Mouse (Mus musculus): ENCODE data around the gene Uhrf2. TPM values are rescaled to one million over a fixed set of nuclear protein-coding genes. Genes with fewer than 3 reads are reported as not detected.

The Uhrf2 gene
- polyA plus RNA-seq (2015; fragmentation: Nextera tagmentation; extraction: Ambion mirVana), result 77.6 and 87.7 TPM in 2 replicates

GRCm38 (mm10) chr19:30029894-30030635 is at the start of gene Uhrf2:
TSS of gene Uhrf2 (plus strand) at chr19:30030513.
- H3K4me2 ChIP-seq, result peak within 1 kb of the TSS; percentile 84
- H3K27me3 ChIP-seq, result no peaks in the 10 kb centered on the region
- H3K4me1 ChIP-seq, result peaks cover 25% of the 10 kb centered on the region
- H3K4me3 ChIP-seq, result peak within 1 kb of the TSS; percentile 99
- no peaks in the 10 kb centered on the region for H3K9me3 ChIP-seq
- H3K36me3 ChIP-seq, result no peaks in the 10 kb centered on the region; the same call in 1 of the 2 replicates
- ATAC-seq (ENCODE audit: insufficient number of reproducible peaks, insufficient read depth, low FRiP score, low TSS enrichment, low read depth), result peak; percentile 95
- 1% methylated on average over 74 of the region's 74 CpGs for WGBS
- peak within 1 kb of the TSS; percentile 97 for H3K27ac ChIP-seq
- peak within 1 kb of the TSS; percentile 100 for H3K9ac ChIP-seq

GRCm38 (mm10) chr19:29984208-29985005 is 45.9 kb upstream of the Uhrf2 start:
- Histone ChIP-seq H3K4me3 (no peak overlapping the region), H3K4me1 (no peaks in the 10 kb centered on the region), H3K4me2 (no peak overlapping the region), H3K27me3 (no peaks in the 10 kb centered on the region), H3K9ac (no peak overlapping the region), H3K36me3 (no peaks in the 10 kb centered on the region), H3K27ac (no peak overlapping the region), H3K9me3 (no peaks in the 10 kb centered on the region)
- 70% methylated on average over 16 of the region's 16 CpGs for WGBS
- no peak for ATAC-seq (ENCODE audit: insufficient number of reproducible peaks, insufficient read depth, low FRiP score, low TSS enrichment, low read depth)

- Histone ChIP-seq H3K36me3 (no peaks in the 10 kb centered on the region), H3K27me3 (no peaks in the 10 kb centered on the region), H3K4me2 (no peak overlapping the region), H3K27ac (no peak overlapping the region), H3K4me3 (no peak overlapping the region), H3K4me1 (no peaks in the 10 kb centered on the region), H3K9me3 (no peaks in the 10 kb centered on the region), H3K9ac (no peak overlapping the region)
- WGBS, result 55% methylated on average over 12 of the region's 12 CpGs
- no peak for ATAC-seq (ENCODE audit: insufficient number of reproducible peaks, insufficient read depth, low FRiP score, low TSS enrichment, low read depth)
Measured at GRCm38 (mm10) chr19:29986464-29987091, 43.7 kb upstream of the Uhrf2 start.

- Histone ChIP-seq H3K4me2 (no peak overlapping the region), H3K4me1 (0 out of 2 replicates have a peak, but pooled peaks cover 4% of the 10 kb centered on the region), H3K27ac (no peak overlapping the region), H3K4me3 (no peak overlapping the region), H3K27me3 (no peaks in the 10 kb centered on the region), H3K9me3 (no peaks in the 10 kb centered on the region), H3K36me3 (no peaks in the 10 kb centered on the region), H3K9ac (no peak overlapping the region)
- WGBS, result 63% methylated on average over 12 of the region's 12 CpGs
- no peak for ATAC-seq (ENCODE audit: insufficient number of reproducible peaks, insufficient read depth, low FRiP score, low TSS enrichment, low read depth)
Measured at GRCm38 (mm10) chr19:30000406-30001365, 29.6 kb upstream of the Uhrf2 start.

- no peak overlapping the region for H3K4me2 ChIP-seq
- 84% methylated on average over 6 of the region's 6 CpGs for WGBS
- no peak for ATAC-seq (ENCODE audit: insufficient number of reproducible peaks, insufficient read depth, low FRiP score, low TSS enrichment, low read depth)
- no peak overlapping the region for H3K9ac ChIP-seq
- no peak overlapping the region for H3K27ac ChIP-seq
- no peaks in the 10 kb centered on the region for H3K27me3 ChIP-seq
- H3K9me3 ChIP-seq, result no peaks in the 10 kb centered on the region
- H3K4me1 ChIP-seq, result 0 out of 2 replicates have a peak, but pooled peaks cover 4% of the 10 kb centered on the region
- H3K36me3 ChIP-seq, result no peaks in the 10 kb centered on the region
- no peak overlapping the region for H3K4me3 ChIP-seq
Measured at GRCm38 (mm10) chr19:30001550-30001949, 28.8 kb upstream of the Uhrf2 start.

- Histone ChIP-seq H3K9ac (no peak within 1 kb of the TSS), H3K27ac (no peak within 1 kb of the TSS), H3K4me2 (no peak within 1 kb of the TSS), H3K9me3 (no peaks in the 10 kb centered on the region), H3K4me1 (0 out of 2 replicates have a peak, but pooled peaks cover 4% of the 10 kb centered on the region), H3K36me3 (no peaks in the 10 kb centered on the region), H3K27me3 (no peaks in the 10 kb centered on the region), H3K4me3 (no peak within 1 kb of the TSS)
- WGBS, result 92% methylated on average over 9 of the region's 9 CpGs
- ATAC-seq (ENCODE audit: insufficient number of reproducible peaks, insufficient read depth, low FRiP score, low TSS enrichment, low read depth), result no peak
Measured at GRCm38 (mm10) chr19:30003621-30004020, 26.7 kb upstream of the Uhrf2 start, which contains the start of gene Trpd52l3. TSS of gene Trpd52l3 (plus strand) at chr19:30003790.

GRCm38 (mm10) chr19:30006371-30006770 is 23.9 kb upstream of the Uhrf2 start:
- H3K27ac ChIP-seq, result no peak overlapping the region
- no peaks in the 10 kb centered on the region for H3K4me1 ChIP-seq
- H3K9me3 ChIP-seq, result no peaks in the 10 kb centered on the region
- no peaks in the 10 kb centered on the region for H3K36me3 ChIP-seq
- H3K9ac ChIP-seq, result no peak overlapping the region
- H3K4me2 ChIP-seq, result no peak overlapping the region
- no peak for ATAC-seq (ENCODE audit: insufficient number of reproducible peaks, insufficient read depth, low FRiP score, low TSS enrichment, low read depth)
- H3K27me3 ChIP-seq, result no peaks in the 10 kb centered on the region
- H3K4me3 ChIP-seq, result no peak overlapping the region
- WGBS, result 80% methylated on average over 3 of the region's 3 CpGs

- H3K4me3 ChIP-seq, result no peak overlapping the region
- WGBS, result 75% methylated on average over 13 of the region's 13 CpGs
- no peaks in the 10 kb centered on the region for H3K4me1 ChIP-seq
- H3K27me3 ChIP-seq, result no peaks in the 10 kb centered on the region
- H3K36me3 ChIP-seq, result no peaks in the 10 kb centered on the region
- no peak overlapping the region for H3K27ac ChIP-seq
- H3K4me2 ChIP-seq, result no peak overlapping the region
- 0 out of 2 replicates have a peak overlapping the region, but pooled peaks have one; percentile 27 for H3K9ac ChIP-seq
- H3K9me3 ChIP-seq, result no peaks in the 10 kb centered on the region
- no peak for ATAC-seq (ENCODE audit: insufficient number of reproducible peaks, insufficient read depth, low FRiP score, low TSS enrichment, low read depth)
Measured at GRCm38 (mm10) chr19:30010520-30011296, 19.6 kb upstream of the Uhrf2 start.

- no peak for ATAC-seq (ENCODE audit: insufficient number of reproducible peaks, insufficient read depth, low FRiP score, low TSS enrichment, low read depth)
- 81% methylated on average over 3 of the region's 3 CpGs for WGBS
Measured at GRCm38 (mm10) chr19:30014331-30014730, 16.0 kb upstream of the Uhrf2 start.

GRCm38 (mm10) chr19:30016156-30016555 is 14.2 kb upstream of the Uhrf2 start:
- H3K9me3 ChIP-seq, result no peaks in the 10 kb centered on the region
- H3K4me1 ChIP-seq, result no peaks in the 10 kb centered on the region
- H3K9ac ChIP-seq, result no peak overlapping the region
- no peaks in the 10 kb centered on the region for H3K36me3 ChIP-seq
- no peak overlapping the region for H3K27ac ChIP-seq
- 80% methylated on average over 6 of the region's 6 CpGs for WGBS
- no peak overlapping the region for H3K4me2 ChIP-seq
- ATAC-seq (ENCODE audit: insufficient number of reproducible peaks, insufficient read depth, low FRiP score, low TSS enrichment, low read depth), result no peak
- no peaks in the 10 kb centered on the region for H3K27me3 ChIP-seq
- no peak overlapping the region for H3K4me3 ChIP-seq

More at GRCm38 (mm10) chr19:30014331-30014730, 16.0 kb upstream of the Uhrf2 start:
- H3K4me2 ChIP-seq, result no peak overlapping the region
- H3K36me3 ChIP-seq, result no peaks in the 10 kb centered on the region
- H3K4me1 ChIP-seq, result no peaks in the 10 kb centered on the region
- H3K27me3 ChIP-seq, result no peaks in the 10 kb centered on the region
- H3K9me3 ChIP-seq, result no peaks in the 10 kb centered on the region
- no peak overlapping the region for H3K9ac ChIP-seq
- no peak overlapping the region for H3K27ac ChIP-seq
- no peak overlapping the region for H3K4me3 ChIP-seq
